8 mouse cellular contexts compared by ENCODE assay signal in genomic region chr3:102734313-102735030, GRCm38 (mm10). TPM values are rescaled to one million over a fixed set of nuclear protein-coding genes. Genes with fewer than 3 reads are reported as not detected.
DNase-seq lines count a peak whose midpoint lies in the region; ATAC-seq and TF ChIP-seq lines count a peak whose summit lies in the region.

Gene Tspan2, plus strand, starts transcription at chr3:102734529.

- no peak for TF ChIP-seq CTCF in ES-Bruce4 (IDR thresholded peaks at IDR 0.05; ENCODE audit: low read depth, low read length)
- no peak for TF ChIP-seq CTCF in layer of hippocampus, adult 2 months (conservative IDR thresholded peaks at IDR 0.05)

- TF ChIP-seq EP300 in ES-Bruce4 (IDR thresholded peaks at IDR 0.05; ENCODE audit: insufficient read depth, low read depth, low read length), result no peak

- no peak within 1 kb of the TSS for H3K27ac ChIP-seq in ES-Bruce4 (ENCODE audit: insufficient read depth, low read length)
- no peak within 1 kb of the TSS for H3K27ac ChIP-seq in forebrain, embryonic 14.5 days (ENCODE audit: low read depth, low read length)
- H3K27ac ChIP-seq in layer of hippocampus, adult 2 months, result peak within 1 kb of the TSS; percentile 83
- H3K27ac ChIP-seq in lung, embryonic 15.5 days, result peak within 1 kb of the TSS; percentile 51

- peak within 1 kb of the TSS; percentile 83 for H3K9ac ChIP-seq in ES-Bruce4 (ENCODE audit: low read depth, poor library complexity, severe bottlenecking)
- H3K9ac ChIP-seq in forebrain, embryonic 14.5 days (ENCODE audit: low read length), result peak within 1 kb of the TSS; percentile 79
- peak within 1 kb of the TSS; percentile 52 for H3K9ac ChIP-seq in lung, embryonic 15.5 days

- DNase-seq in forebrain, embryonic 14.5 days (ENCODE audit: low spot score), result peak; percentile 44
- peak; percentile 51 for DNase-seq in heart, postnatal 25 days (ENCODE audit: low spot score)
- no peak for DNase-seq in layer of hippocampus, adult 2 months (ENCODE audit: low spot score in 2 of 2)
- peak; percentile 56 to 66 for DNase-seq in thymus, postnatal 10 days (ENCODE audit: low spot score in 2 of 2)

- peak within 1 kb of the TSS; percentile 94 for H3K4me3 ChIP-seq in ES-Bruce4 (ENCODE audit: low read depth, low read length)
- peak within 1 kb of the TSS; percentile 62 for H3K4me3 ChIP-seq in forebrain, embryonic 14.5 days (ENCODE audit: low read depth, low read length)
- peak within 1 kb of the TSS; percentile 72 for H3K4me3 ChIP-seq in layer of hippocampus, adult 2 months
- peak within 1 kb of the TSS; percentile 57 for H3K4me3 ChIP-seq in lung, embryonic 15.5 days

- intact Hi-C loops in heart, postnatal 25 days (cut with DNase I), result no loop called here

- peak; percentile 46 for ATAC-seq in cerebellum, adult (ENCODE audit: insufficient number of reproducible peaks, low FRiP score, low TSS enrichment)
- peak; percentile 82 for ATAC-seq in forebrain, embryonic 14.5 days
- peak; percentile 77; the same call in 1 of the 2 replicates for ATAC-seq in lung, embryonic 15.5 days (ENCODE audit: borderline replicate concordance, extremely low read depth, low FRiP score, low TSS enrichment)
- peak; percentile 36 for ATAC-seq in neutrophil, adult 5-6 weeks (ENCODE audit: extremely low read depth, insufficient number of reproducible peaks, low FRiP score, poor library complexity, severe bottlenecking)

- no peaks in the 10 kb centered on the region for H3K36me3 ChIP-seq in ES-Bruce4 (ENCODE audit: control insufficient read depth, insufficient read depth, low read length, poor library complexity, severe bottlenecking)
- H3K36me3 ChIP-seq in forebrain, embryonic 14.5 days (ENCODE audit: control insufficient read depth, insufficient read depth, low read length), result no peaks in the 10 kb centered on the region
- no peaks in the 10 kb centered on the region for H3K36me3 ChIP-seq in lung, embryonic 15.5 days

- no peak for TF ChIP-seq POLR2A in ES-Bruce4 (IDR thresholded peaks at IDR 0.05; ENCODE audit: insufficient read depth, low read length)

- H3K27me3 ChIP-seq in ES-Bruce4 (ENCODE audit: control insufficient read depth, insufficient read depth, low read length, poor library complexity, severe bottlenecking), result no peaks in the 10 kb centered on the region
- H3K27me3 ChIP-seq in forebrain, embryonic 14.5 days (replicated peaks; ENCODE audit: control insufficient read depth, insufficient read depth, low read length), result no peaks in the 10 kb centered on the region
- no peaks in the 10 kb centered on the region for H3K27me3 ChIP-seq in lung, embryonic 15.5 days

- H3K9me3 ChIP-seq in ES-Bruce4 (replicated peaks; ENCODE audit: control insufficient read depth, insufficient read depth, low read length, poor library complexity, severe bottlenecking), result no peaks in the 10 kb centered on the region
- no peaks in the 10 kb centered on the region for H3K9me3 ChIP-seq in forebrain, embryonic 14.5 days (replicated peaks; ENCODE audit: control insufficient read depth, low read length)
- no peaks in the 10 kb centered on the region for H3K9me3 ChIP-seq in lung, embryonic 15.5 days

- H3K4me1 ChIP-seq in ES-Bruce4 (ENCODE audit: control insufficient read depth, insufficient read depth, low read length), result no peaks in the 10 kb centered on the region
- peaks cover 8% of the 10 kb centered on the region; the same call in 1 of the 2 replicates for H3K4me1 ChIP-seq in forebrain, embryonic 14.5 days (ENCODE audit: control insufficient read depth, insufficient read depth, low read length)
- H3K4me1 ChIP-seq in lung, embryonic 15.5 days, result peaks cover 18% of the 10 kb centered on the region

- H3K4me2 ChIP-seq in forebrain, embryonic 14.5 days (ENCODE audit: low read length), result peak within 1 kb of the TSS; percentile 84
- peak within 1 kb of the TSS; percentile 92 for H3K4me2 ChIP-seq in lung, embryonic 15.5 days

- WGBS in forebrain, embryonic 14.5 days, result 0% methylated on average over 51 of the region's 54 CpGs
- 0% methylated on average over 54 of the region's 54 CpGs for WGBS in lung, embryonic 15.5 days

RNA-seq across cellular contexts. Expression of gene Tspan2, which starts in this region (rescaled TPM):
- polyA plus RNA-seq in ES-Bruce4 (2011; ENCODE audit: insufficient read depth, insufficient read length, low read depth, missing spikeins), result 9.2 and 9.3 TPM in 2 replicates
- polyA plus RNA-seq in forebrain, embryonic 14.5 days (2014; fragmentation: Nextera tagmentation; extraction: Ambion mirVana), result 8.8 and 8.9 TPM in 2 replicates
- 10 to 100 TPM; 12.7 to 15.0 TPM for total RNA-seq in heart, postnatal 25 days (2021)
- total RNA-seq in layer of hippocampus, adult 2 months (2021), result 10 to 100 TPM; 70.5 to 76.2 TPM
- polyA plus RNA-seq in lung, embryonic 15.5 days (2015; fragmentation: Nextera tagmentation; extraction: Ambion mirVana), result 14.5 and 15.6 TPM in 2 replicates
- 32.3 and 35.3 TPM in 2 replicates for total RNA-seq in neutrophil, adult 5-6 weeks (2017)

Comparison
In these comparisons a context has a peak if more than half of its experiments do, and no peak if none do; other contexts are left out.
1. H3K27ac ChIP-seq: peak in layer of hippocampus, adult 2 months (single experiment) and lung, embryonic 15.5 days (single experiment); none in ES-Bruce4 (single experiment) and forebrain, embryonic 14.5 days (single experiment).
2. DNase-seq: peak in forebrain, embryonic 14.5 days (single experiment), heart, postnatal 25 days (single experiment) and thymus, postnatal 10 days (2 of 2); none in layer of hippocampus, adult 2 months (0 of 2).
3. Peak in every context shown above with its lines, with median percentiles within 50 percentile points of each other: H3K4me3 ChIP-seq, H3K9ac ChIP-seq and ATAC-seq.